18 mouse cellular contexts compared by ENCODE assay signal in the genomic region with DNA sequence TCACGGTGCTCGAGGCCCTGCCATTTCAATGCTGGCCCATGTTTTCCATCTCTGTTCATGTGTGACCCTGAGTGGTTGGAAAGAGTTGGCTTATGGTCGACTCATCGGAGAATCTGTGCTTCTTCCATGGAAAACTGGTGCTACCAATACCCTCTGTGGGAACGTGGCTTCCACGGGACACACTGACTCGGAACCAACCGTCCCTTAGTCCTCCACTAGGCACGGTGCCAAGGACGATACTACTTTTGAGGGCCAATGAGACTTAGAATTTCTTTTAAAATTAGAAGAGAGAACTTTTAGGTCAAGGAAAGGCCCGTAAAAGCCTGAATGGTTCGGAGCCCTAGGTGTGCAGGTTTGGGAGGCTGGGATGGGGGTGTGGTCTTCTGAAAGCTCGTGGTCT.
"Had no signal": no experiment of that assay in that cellular context is flagged by ENCODE, and none has a peak within 500 bp of the region (broad histone marks: within the 10 kb centered on the region; RNA-seq: fewer than 3 reads in every experiment).

No protein-coding gene starts in this region.

- H3K27ac ChIP-seq: midbrain, embryonic 10.5 days; midbrain, embryonic 12.5 days; neural tube, embryonic 13.5 days; neural tube, embryonic 15.5 days had no signal

- H3K9ac ChIP-seq: lung, embryonic 14.5 days; midbrain, embryonic 12.5 days; neural tube, embryonic 13.5 days; neural tube, embryonic 15.5 days had no signal

- H3K4me3 ChIP-seq: midbrain, embryonic 10.5 days; midbrain, embryonic 12.5 days; myocyte; neural tube, embryonic 13.5 days; neural tube, embryonic 15.5 days had no signal

- H3K36me3 ChIP-seq: neural tube, embryonic 13.5 days; neural tube, embryonic 15.5 days had no signal

- H3K9me3 ChIP-seq: midbrain, embryonic 10.5 days; midbrain, embryonic 12.5 days; neural tube, embryonic 13.5 days; neural tube, embryonic 15.5 days had no signal

- H3K4me1 ChIP-seq: midbrain, embryonic 12.5 days; neural tube, embryonic 13.5 days; neural tube, embryonic 15.5 days had no signal

- DNase-seq: lung, adult 18-20 months; lung, embryonic 14.5 days; lung, postnatal 10 days; lung, postnatal 4 days; midbrain, embryonic 14.5 days; retina, postnatal 1 day; right cerebral cortex, adult 18-20 months; right cerebral cortex, postnatal 25 days; right cerebral cortex, postnatal 4 days; spleen, adult 18-20 months; thymus, adult 18-20 months; thymus, postnatal 14 days; thymus, postnatal 36 days had no signal

- H3K27me3 ChIP-seq: midbrain, embryonic 12.5 days; neural tube, embryonic 13.5 days; neural tube, embryonic 15.5 days had no signal
